Mouse (Mus musculus): ENCODE measurements around the gene Tex14.

DNA sequence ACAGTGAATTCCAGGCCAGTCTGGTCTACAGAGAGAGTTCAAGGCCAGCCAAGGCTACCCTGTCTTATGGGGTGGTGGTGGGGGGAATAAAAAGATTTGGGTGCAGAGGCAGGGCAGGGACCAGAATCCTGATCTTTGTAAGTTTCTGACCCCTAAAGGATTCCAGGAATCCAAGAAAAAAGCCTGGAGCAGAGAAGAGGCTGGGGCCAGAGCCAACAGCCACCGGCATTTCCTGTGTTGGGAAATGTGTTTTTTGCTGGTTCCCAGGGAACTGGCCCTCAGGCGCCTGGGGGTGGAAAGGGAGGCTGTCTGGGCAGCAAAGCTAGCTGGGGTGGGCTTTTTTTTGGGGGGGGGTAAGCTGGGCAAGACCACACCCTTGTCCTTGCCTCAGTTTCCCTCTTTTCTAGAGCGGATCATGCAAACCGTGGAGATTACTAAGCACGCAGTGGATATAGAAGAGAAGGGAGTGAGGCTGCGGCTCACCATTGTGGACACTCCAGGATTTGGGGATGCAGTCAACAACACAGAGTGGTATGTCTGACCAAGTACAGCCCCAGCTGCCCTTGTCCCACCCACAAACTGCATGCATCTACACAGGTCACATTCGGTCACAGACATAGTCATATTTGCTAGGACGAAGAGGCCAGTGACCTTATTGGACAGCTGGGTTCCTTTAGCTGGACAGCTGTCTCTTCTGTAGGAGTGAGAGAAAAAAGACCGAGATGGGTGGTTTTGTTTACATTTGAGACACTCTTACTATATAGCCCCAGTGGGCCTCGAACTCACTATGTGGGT is 180.0 kb downstream of the Tex14 start:
- TF ChIP-seq POLR2A (IDR thresholded peaks at IDR 0.05; ENCODE audit: control insufficient read depth, extremely low read depth, insufficient read depth, low read length, poor library complexity) (no peak), CTCF (IDR thresholded peaks at IDR 0.05; ENCODE audit: borderline replicate concordance, control insufficient read depth, extremely low read depth, insufficient read depth, low read length, poor library complexity) (no peak)

Data from thymus, adult 2 months (tissue).